Mouse (Mus musculus): ENCODE data around the gene Rgs16.

Gene Rgs16

GRCm38 (mm10) chr1:153740145-153740544 is at the start of gene Rgs16:
Rgs16 (plus strand) TSS chr1:153740349.
- DNase-seq (ENCODE audit: low read depth), result no peak

GRCm38 (mm10) chr1:153692526-153692925 is 47.6 kb upstream of the Rgs16 start:
- DNase-seq (ENCODE audit: low read depth), result no peak

GRCm38 (mm10) chr1:153694372-153695120 is 45.6 kb upstream of the Rgs16 start:
- DNase-seq (ENCODE audit: low read depth), result no peak

GRCm38 (mm10) chr1:153695398-153695797 is 44.8 kb upstream of the Rgs16 start:
- DNase-seq (ENCODE audit: low read depth), result no peak

GRCm38 (mm10) chr1:153696093-153696492 is 44.1 kb upstream of the Rgs16 start:
- no peak for DNase-seq (ENCODE audit: low read depth)

GRCm38 (mm10) chr1:153696541-153696940 is 43.6 kb upstream of the Rgs16 start:
- no peak for DNase-seq (ENCODE audit: low read depth)

- no peak for DNase-seq (ENCODE audit: low read depth)
Observed at GRCm38 (mm10) chr1:153697581-153698251, 42.4 kb upstream of the Rgs16 start.

GRCm38 (mm10) chr1:153698311-153699084 is 41.7 kb upstream of the Rgs16 start:
- no peak for DNase-seq (ENCODE audit: low read depth)

- no peak for DNase-seq (ENCODE audit: low read depth)
Observed at GRCm38 (mm10) chr1:153700448-153701063, 39.6 kb upstream of the Rgs16 start.

- no peak for DNase-seq (ENCODE audit: low read depth)
Observed at GRCm38 (mm10) chr1:153701461-153701860, 38.7 kb upstream of the Rgs16 start.

- no peak for DNase-seq (ENCODE audit: low read depth)
Observed at GRCm38 (mm10) chr1:153702166-153702852, 37.8 kb upstream of the Rgs16 start.

GRCm38 (mm10) chr1:153702853-153703410 is 37.2 kb upstream of the Rgs16 start:
- no peak for DNase-seq (ENCODE audit: low read depth)

- DNase-seq (ENCODE audit: low read depth), result no peak
Observed at GRCm38 (mm10) chr1:153703445-153703991, 36.6 kb upstream of the Rgs16 start.

GRCm38 (mm10) chr1:153704174-153704573 is 36.0 kb upstream of the Rgs16 start:
- no peak for DNase-seq (ENCODE audit: low read depth)

- DNase-seq (ENCODE audit: low read depth), result no peak
Observed at GRCm38 (mm10) chr1:153704996-153705395, 35.2 kb upstream of the Rgs16 start.

GRCm38 (mm10) chr1:153708626-153709025 is 31.5 kb upstream of the Rgs16 start:
- no peak for DNase-seq (ENCODE audit: low read depth)

- no peak for DNase-seq (ENCODE audit: low read depth)
Observed at GRCm38 (mm10) chr1:153709451-153709850, 30.7 kb upstream of the Rgs16 start.

- no peak for DNase-seq (ENCODE audit: low read depth)
Observed at GRCm38 (mm10) chr1:153711544-153712262, 28.4 kb upstream of the Rgs16 start.

GRCm38 (mm10) chr1:153712633-153713032 is 27.5 kb upstream of the Rgs16 start:
- no peak for DNase-seq (ENCODE audit: low read depth)

- no peak for DNase-seq (ENCODE audit: low read depth)
Observed at GRCm38 (mm10) chr1:153717990-153718389, 22.2 kb upstream of the Rgs16 start.

Measured in c-Kit-positive CD71-positive TER-119-negative erythroid progenitor cells, embryonic 14.5 days (primary cell).